Mouse (Mus musculus) MEL (cell line): Measurements from ENCODE around the gene Kcnip1.

Experiments
- CTCF ChIP-seq, 3 experiments: IDR thresholded peaks in 2 of 3; conservative IDR thresholded peaks in 1 of 3; 2 replicates each; pipeline ENCODE4 v1.5.1; 2011 to 2012; ENCODE audit warnings: low read length in 3 of 3, low read depth in 2 of 3, mild to moderate bottlenecking in 2 of 3, improper control_type of control experiment in 1 of 3, inconsistent platforms in 1 of 3, mixed read lengths in 1 of 3, moderate library complexity in 1 of 3; ENCODE audit not compliant: control insufficient read depth in 1 of 3, insufficient read depth in 1 of 3, poor library complexity in 1 of 3, severe bottlenecking in 1 of 3
- ELF1 ChIP-seq: IDR thresholded peaks from 2 replicates; pipeline ENCODE4 v1.6.1; 2014; ENCODE audit warnings: low read depth, mild to moderate bottlenecking, inconsistent platforms, low read length, improper control_type of control experiment, moderate library complexity
- EP300 ChIP-seq, 2 experiments: IDR thresholded peaks; 2 replicates each; pipeline ENCODE4 v1.6.1; 2011; ENCODE audit warnings: improper control_type of control experiment in 2 of 2, low read length in 2 of 2, low read depth in 1 of 2, mild to moderate bottlenecking in 1 of 2
- JUND ChIP-seq: IDR thresholded peaks from 2 replicates; pipeline ENCODE4 v1.6.1; 2011; ENCODE audit warnings: low read depth, mild to moderate bottlenecking, improper control_type of control experiment, low read length
- MAX ChIP-seq: IDR thresholded peaks from 2 replicates; pipeline ENCODE4 v1.6.1; 2011; ENCODE audit warnings: low read length, improper control_type of control experiment
- POLR2A ChIP-seq, 2 experiments: IDR thresholded peaks; 2 replicates each; pipeline ENCODE4 v1.6.1; 2011 to 2012; ENCODE audit warnings: low read length in 2 of 2, mild to moderate bottlenecking in 2 of 2, control low read depth in 1 of 2, improper control_type of control experiment in 1 of 2, low read depth in 1 of 2, moderate library complexity in 1 of 2; ENCODE audit not compliant: control insufficient read depth in 1 of 2, insufficient read depth in 1 of 2, poor library complexity in 1 of 2
- POLR2AphosphoS2 ChIP-seq: IDR thresholded peaks from 2 replicates; pipeline ENCODE4 v1.6.1; 2011; ENCODE audit warnings: low read length, improper control_type of control experiment
- SIN3A ChIP-seq: IDR thresholded peaks from 2 replicates; pipeline ENCODE4 v1.6.1; 2012; ENCODE audit warnings: low read length, improper control_type of control experiment, inconsistent platforms
- TAL1 ChIP-seq: IDR thresholded peaks from 2 replicates; pipeline ENCODE4 v1.6.1; 2012; ENCODE audit warnings: mild to moderate bottlenecking, inconsistent platforms, low read length, moderate library complexity, mixed read lengths

DNA sequence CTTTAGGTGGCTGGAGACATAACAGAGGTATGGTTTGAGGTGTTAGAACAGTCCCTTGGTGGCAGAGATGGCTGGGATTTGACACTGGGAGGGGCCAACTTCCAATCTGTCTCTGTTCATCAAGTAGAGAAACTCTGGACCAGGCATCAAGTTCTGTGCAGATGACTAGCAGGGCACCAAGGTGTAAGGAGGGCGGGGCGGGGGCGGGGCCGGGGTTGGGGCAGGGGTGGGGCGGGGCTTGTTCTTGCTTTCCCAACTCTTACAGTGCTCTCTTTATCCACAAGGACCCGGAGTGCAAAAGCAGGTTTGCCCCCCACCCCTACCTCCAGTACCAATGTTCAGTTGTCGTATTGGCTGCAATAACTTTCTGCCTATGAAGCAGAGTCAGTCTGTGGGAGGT lies 30.8 kb downstream of the Kcnip1 start:
- TF ChIP-seq JUND (no peak), ELF1 (no peak), POLR2A (IDR thresholded peaks at IDR 0.05; ENCODE audit: control insufficient read depth in 1 of 2, insufficient read depth in 1 of 2, low read depth in 1 of 2, low read length in 2 of 2, poor library complexity in 1 of 2) (no peak), EP300 (IDR thresholded peaks at IDR 0.05; ENCODE audit: low read depth in 1 of 2, low read length in 2 of 2) (no peak), POLR2AphosphoS2 (no peak), MAX (no peak), SIN3A (no peak), TAL1 (no peak), CTCF (IDR thresholded peaks at IDR 0.05 in 2 of 3, conservative IDR thresholded peaks at IDR 0.05 in 1 of 3; ENCODE audit: control insufficient read depth in 1 of 3, insufficient read depth in 1 of 3, low read depth in 2 of 3, low read length in 3 of 3, poor library complexity in 1 of 3, severe bottlenecking in 1 of 3) (no peak)
